Mouse (Mus musculus): ENCODE data around the gene Mamdc2.

- no peak for TF ChIP-seq CTCF (IDR thresholded peaks at IDR 0.05; ENCODE audit: low read depth, low read length)
- TF ChIP-seq GATA1 (IDR thresholded peaks at IDR 0.05; ENCODE audit: borderline replicate concordance, low read length), result no peak
- TF ChIP-seq TAL1 (conservative IDR thresholded peaks at IDR 0.05; ENCODE audit: low read depth, low read length), result no peak
- TF ChIP-seq POLR2AphosphoS5 (IDR thresholded peaks at IDR 0.05; ENCODE audit: insufficient replicate concordance, low read depth, low read length), result no peak
- TF ChIP-seq GATA2 (IDR thresholded peaks at IDR 0.05; ENCODE audit: borderline replicate concordance, low read depth, low read length), result no peak
Measured at GRCm38 (mm10) chr19:23317989-23318358, 130.3 kb downstream of the Mamdc2 start.
